Mouse (Mus musculus): ENCODE data around the gene Cdhr3.
"Not testable (repeated sequence)": the region's sequence is repeated elsewhere in the genome, so short reads cannot be mapped to it uniquely, and the experiment has no call there.

Gene Cdhr3

GRCm38 (mm10) chr12:33008305-33009110, 84.2 kb downstream of the Cdhr3 start:
- in situ Hi-C loops (cut with MseI, MboI) = loop anchor here in 1 of 2 experiments (5.0 kb wide), 1 partner anchor 96 kb away; no protein-coding TSS in a partner anchor

GRCm38 (mm10) chr12:33007176-33007575, 85.5 kb downstream of the Cdhr3 start:
- in situ Hi-C loops (cut with MseI, MboI) = loop anchor here in 1 of 2 experiments (5.0 kb wide), 1 partner anchor 95 kb away; no protein-coding TSS in a partner anchor

DNA sequence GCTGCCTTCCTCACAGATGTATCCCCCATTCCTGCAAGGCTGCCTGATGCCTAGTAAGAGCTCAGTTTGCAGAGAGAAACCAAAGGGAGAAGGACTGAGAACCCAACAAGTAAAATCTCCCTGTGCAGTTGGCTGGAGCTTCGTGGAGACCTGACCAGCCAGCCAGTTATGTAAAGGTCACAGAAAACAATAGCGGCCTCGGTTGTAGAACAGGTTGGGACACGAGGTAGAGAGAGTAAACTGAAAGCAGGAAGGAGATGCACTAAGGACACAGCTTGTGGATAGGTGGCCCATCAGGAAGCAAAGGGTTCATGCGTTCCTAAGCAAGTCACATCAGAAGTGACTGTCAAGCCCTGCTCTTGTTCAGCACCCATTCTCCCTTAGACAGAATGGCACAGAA, 86.8 kb downstream of the Cdhr3 start:
- in situ Hi-C loops (cut with MseI, MboI) = loop anchor here in 1 of 2 experiments (5.0 kb wide), 1 partner anchor 94 kb away; no protein-coding TSS in a partner anchor

DNA sequence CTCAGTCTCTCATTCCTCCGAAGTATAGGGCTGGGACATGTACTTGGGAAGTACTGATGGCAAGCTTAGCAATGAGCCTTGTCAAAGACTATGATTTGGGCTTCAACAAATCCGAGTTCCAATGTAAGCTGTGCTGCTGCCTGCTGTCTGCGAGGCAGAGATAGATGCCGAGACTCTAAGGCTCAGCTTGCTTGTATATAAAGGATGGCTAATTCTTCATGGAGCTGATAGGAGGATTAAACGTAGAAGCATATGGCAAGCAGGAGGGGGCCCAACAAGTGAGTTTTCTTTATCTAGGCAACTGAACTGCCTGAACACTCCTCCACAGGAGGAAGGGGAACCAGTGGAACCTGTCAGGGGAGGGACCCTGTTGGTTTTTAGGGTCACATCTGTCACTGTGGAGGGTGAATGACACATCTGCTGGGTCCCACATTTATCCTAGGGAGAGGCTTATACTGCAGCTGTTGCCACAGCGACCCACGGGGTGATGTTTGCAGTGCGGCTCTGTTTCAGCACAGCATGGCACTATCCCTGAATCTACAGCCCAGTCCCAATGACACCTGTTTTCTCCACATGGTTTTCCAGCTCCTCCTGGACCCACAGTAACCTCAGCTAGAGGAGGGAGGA, 89.2 kb downstream of the Cdhr3 start:
- in situ Hi-C loops (cut with MseI, MboI) = no loop called here

- in situ Hi-C loops (cut with MseI, MboI) = no loop called here
Observed at GRCm38 (mm10) chr12:33000402-33000801, 92.3 kb downstream of the Cdhr3 start.

- in situ Hi-C loops (cut with MseI, MboI) = not testable (repeated sequence)
Observed at GRCm38 (mm10) chr12:32999778-33000177, 92.9 kb downstream of the Cdhr3 start.

DNA sequence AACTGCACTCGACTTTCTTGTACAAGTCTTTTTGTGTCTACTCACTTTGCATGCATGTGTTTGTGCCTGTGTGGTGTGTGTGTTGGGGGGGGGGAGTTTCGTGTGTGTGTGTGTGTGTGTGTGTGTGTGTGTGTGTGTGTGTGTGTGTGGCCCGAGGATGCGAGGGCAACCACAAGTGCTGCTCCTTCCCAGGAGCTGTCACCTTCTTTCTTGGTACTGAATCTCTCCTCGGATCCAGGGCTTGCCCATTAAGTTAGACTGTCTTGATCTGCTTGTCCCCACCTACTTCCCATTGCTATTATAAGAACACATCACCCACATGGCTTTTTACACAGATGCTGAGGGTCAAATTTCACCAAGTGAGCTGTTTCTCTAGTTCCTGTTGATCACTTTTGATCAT, 93.9 kb downstream of the Cdhr3 start:
- in situ Hi-C loops (cut with MseI, MboI) = no loop called here

DNA sequence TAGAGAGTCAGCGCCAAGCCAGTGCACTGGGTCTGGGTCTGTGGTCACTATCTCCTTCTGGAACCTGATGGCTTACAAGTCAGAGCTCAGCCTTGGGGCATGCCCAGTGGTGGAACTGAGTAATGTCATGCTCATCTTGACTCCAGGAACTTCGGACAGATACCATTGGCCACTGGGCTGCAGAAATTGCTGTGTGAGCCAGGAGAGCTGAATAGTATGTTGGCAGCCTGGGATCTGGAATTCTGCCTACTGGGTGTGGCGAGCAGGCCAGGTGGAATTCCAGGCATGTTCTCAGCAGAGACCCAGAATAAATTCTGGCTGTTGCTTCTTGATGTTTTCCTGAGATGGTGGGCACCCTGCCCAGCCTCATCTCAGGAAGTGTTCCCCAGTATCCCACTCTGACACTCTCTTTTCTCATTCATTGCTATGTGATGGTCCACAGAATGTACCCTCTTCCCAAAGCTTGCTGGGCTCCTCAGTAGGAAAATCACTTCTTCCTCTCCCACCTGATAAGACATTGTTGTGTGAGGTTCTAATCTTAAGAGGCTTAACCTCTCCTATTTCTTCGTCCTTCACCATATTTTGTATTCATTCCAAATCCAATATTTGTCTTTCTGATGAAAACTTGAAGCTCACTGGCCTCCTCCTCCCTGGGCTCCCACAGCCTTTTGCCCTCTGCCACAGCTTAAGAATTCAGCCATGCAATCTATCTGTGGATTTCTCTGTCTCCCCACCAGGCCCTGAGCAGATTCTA, 97.4 kb downstream of the Cdhr3 start:
- in situ Hi-C loops (cut with MseI, MboI) = no loop called here

DNA sequence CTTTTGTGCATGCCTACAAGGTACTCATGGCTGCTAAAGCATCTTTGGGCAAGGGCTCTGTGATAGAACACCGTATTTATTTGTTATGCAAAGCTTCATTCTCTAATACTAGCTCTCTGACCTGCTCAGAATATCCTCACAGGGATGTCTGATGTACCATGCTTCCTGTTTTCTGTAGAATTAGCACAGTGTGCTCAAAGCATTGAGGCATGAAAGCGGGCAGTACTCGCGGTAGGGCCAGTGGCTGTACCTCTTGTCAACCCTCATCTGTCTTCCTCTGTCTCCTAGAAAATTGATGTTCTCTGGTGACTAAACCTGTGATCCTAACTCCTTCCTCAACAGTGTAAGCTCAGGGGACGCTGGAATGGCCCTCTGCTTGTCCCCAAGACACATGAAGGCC, 98.6 kb downstream of the Cdhr3 start:
- in situ Hi-C loops (cut with MseI, MboI) = no loop called here

- in situ Hi-C loops (cut with MseI, MboI) = no loop called here
Observed at GRCm38 (mm10) chr12:32989731-32990130, 102.9 kb downstream of the Cdhr3 start.

GRCm38 (mm10) chr12:32986284-32986683, 106.4 kb downstream of the Cdhr3 start:
- in situ Hi-C loops (cut with MseI, MboI) = no loop called here

Data from mouse trophoblast stem cell (cell line).